Mouse (Mus musculus): ENCODE measurements around the gene Aqp2. TPM values are rescaled to one million over a fixed set of nuclear protein-coding genes. Genes with fewer than 3 reads are reported as not detected.

The Aqp2 gene
- polyA plus RNA-seq (2014; fragmentation: Illumina TruSeq; extraction: RNeasy Lipid Tissue Mini Kit (QIAGEN cat#74804); ENCODE audit: low replicate concordance): not detected

GRCm38 (mm10) chr15:99578802-99579485 lies at the start of gene Aqp2:
TSS of gene Aqp2 (plus strand) at chr15:99579055.

DNA sequence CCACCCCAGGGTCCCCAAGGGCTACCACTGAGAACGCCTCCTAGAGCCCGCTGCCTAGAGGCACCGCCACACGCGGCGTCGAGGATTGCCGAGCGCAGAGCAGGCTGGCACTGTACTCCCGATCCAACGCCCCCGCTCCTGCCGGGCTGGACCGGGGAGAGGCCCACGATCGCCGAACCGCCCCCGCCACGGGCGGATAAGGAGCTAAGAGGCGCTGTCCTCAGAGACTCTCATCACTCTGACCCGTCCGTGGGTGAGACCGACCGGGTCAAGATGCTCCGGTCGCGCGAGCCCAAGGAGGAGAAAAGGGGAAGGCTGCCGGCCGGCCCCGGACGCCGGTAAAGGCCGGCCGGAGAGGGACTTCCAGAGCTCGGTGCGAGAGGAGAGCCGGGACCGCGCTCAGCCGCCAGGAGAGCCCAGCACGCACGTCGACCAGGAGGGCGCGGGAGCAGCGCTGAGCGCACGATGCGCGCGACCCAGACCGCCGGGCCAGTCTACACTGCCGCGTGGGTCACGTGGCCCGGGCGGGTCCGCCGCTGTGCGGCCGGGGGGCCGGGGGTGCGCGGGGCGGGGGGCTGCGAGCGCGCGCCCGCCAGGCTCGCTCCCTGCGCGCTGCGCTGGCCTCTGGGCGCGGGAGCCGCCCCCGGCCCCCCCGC lies 11.7 kb downstream of the Aqp2 start, which contains the start of gene Aqp5:
Gene Aqp5, plus strand, starts transcription at position 354 of the 656 bp plus-strand sequence.

GRCm38 (mm10) chr15:99600986-99601822 lies 22.3 kb downstream of the Aqp2 start, which contains the start of gene Aqp6:
TSS of gene Aqp6 (plus strand) at chr15:99601400.

Other genes with a start within 250 kb of the Aqp2 start
- gene Fmnl3, start 208.6 kb upstream of the Aqp2 start, polyA plus RNA-seq (2014; fragmentation: Illumina TruSeq; extraction: RNeasy Lipid Tissue Mini Kit (QIAGEN cat#74804); ENCODE audit: low replicate concordance): 0.48 TPM
- 500 TPM for gene Tmbim6, start 186.2 kb upstream of the Aqp2 start, polyA plus RNA-seq (2014; fragmentation: Illumina TruSeq; extraction: RNeasy Lipid Tissue Mini Kit (QIAGEN cat#74804); ENCODE audit: low replicate concordance)
- not detected for gene Nckap5l, start 121.3 kb upstream of the Aqp2 start, polyA plus RNA-seq (2014; fragmentation: Illumina TruSeq; extraction: RNeasy Lipid Tissue Mini Kit (QIAGEN cat#74804); ENCODE audit: low replicate concordance)
- 1.3 TPM for gene Bcdin3d, start 104.3 kb upstream of the Aqp2 start, polyA plus RNA-seq (2014; fragmentation: Illumina TruSeq; extraction: RNeasy Lipid Tissue Mini Kit (QIAGEN cat#74804); ENCODE audit: low replicate concordance)
- gene Faim2, start 50.9 kb upstream of the Aqp2 start, polyA plus RNA-seq (2014; fragmentation: Illumina TruSeq; extraction: RNeasy Lipid Tissue Mini Kit (QIAGEN cat#74804); ENCODE audit: low replicate concordance): not detected
- gene Aqp5, start 11.7 kb downstream of the Aqp2 start, polyA plus RNA-seq (2014; fragmentation: Illumina TruSeq; extraction: RNeasy Lipid Tissue Mini Kit (QIAGEN cat#74804); ENCODE audit: low replicate concordance): not detected
- gene Aqp6, start 22.3 kb downstream of the Aqp2 start, polyA plus RNA-seq (2014; fragmentation: Illumina TruSeq; extraction: RNeasy Lipid Tissue Mini Kit (QIAGEN cat#74804); ENCODE audit: low replicate concordance): not detected
- 14.3 TPM for gene Racgap1, start 72.6 kb downstream of the Aqp2 start, polyA plus RNA-seq (2014; fragmentation: Illumina TruSeq; extraction: RNeasy Lipid Tissue Mini Kit (QIAGEN cat#74804); ENCODE audit: low replicate concordance)
- not detected for gene Asic1, start 91.3 kb downstream of the Aqp2 start, polyA plus RNA-seq (2014; fragmentation: Illumina TruSeq; extraction: RNeasy Lipid Tissue Mini Kit (QIAGEN cat#74804); ENCODE audit: low replicate concordance)
- gene Smarcd1, start 123.1 kb downstream of the Aqp2 start, polyA plus RNA-seq (2014; fragmentation: Illumina TruSeq; extraction: RNeasy Lipid Tissue Mini Kit (QIAGEN cat#74804); ENCODE audit: low replicate concordance): 2.5 TPM
- not detected for gene Gm17349, start 126.4 kb downstream of the Aqp2 start, polyA plus RNA-seq (2014; fragmentation: Illumina TruSeq; extraction: RNeasy Lipid Tissue Mini Kit (QIAGEN cat#74804); ENCODE audit: low replicate concordance)
- gene Gpd1, start 138.5 kb downstream of the Aqp2 start, polyA plus RNA-seq (2014; fragmentation: Illumina TruSeq; extraction: RNeasy Lipid Tissue Mini Kit (QIAGEN cat#74804); ENCODE audit: low replicate concordance): 13.6 TPM
- 25.1 TPM for gene Cox14, start 146.6 kb downstream of the Aqp2 start, polyA plus RNA-seq (2014; fragmentation: Illumina TruSeq; extraction: RNeasy Lipid Tissue Mini Kit (QIAGEN cat#74804); ENCODE audit: low replicate concordance)
- gene Cers5, start 193.8 kb downstream of the Aqp2 start, polyA plus RNA-seq (2014; fragmentation: Illumina TruSeq; extraction: RNeasy Lipid Tissue Mini Kit (QIAGEN cat#74804); ENCODE audit: low replicate concordance): 11.0 TPM

Data from small intestine, adult 10 weeks (tissue).